Mouse (Mus musculus): ENCODE results near the gene Tmem80. TPM values are rescaled to one million over a fixed set of nuclear protein-coding genes. Genes with fewer than 3 reads are reported as not detected.

Gene Tmem80
- 10 to 100 TPM; 21.6 to 30.3 TPM for total RNA-seq (2023)

DNA sequence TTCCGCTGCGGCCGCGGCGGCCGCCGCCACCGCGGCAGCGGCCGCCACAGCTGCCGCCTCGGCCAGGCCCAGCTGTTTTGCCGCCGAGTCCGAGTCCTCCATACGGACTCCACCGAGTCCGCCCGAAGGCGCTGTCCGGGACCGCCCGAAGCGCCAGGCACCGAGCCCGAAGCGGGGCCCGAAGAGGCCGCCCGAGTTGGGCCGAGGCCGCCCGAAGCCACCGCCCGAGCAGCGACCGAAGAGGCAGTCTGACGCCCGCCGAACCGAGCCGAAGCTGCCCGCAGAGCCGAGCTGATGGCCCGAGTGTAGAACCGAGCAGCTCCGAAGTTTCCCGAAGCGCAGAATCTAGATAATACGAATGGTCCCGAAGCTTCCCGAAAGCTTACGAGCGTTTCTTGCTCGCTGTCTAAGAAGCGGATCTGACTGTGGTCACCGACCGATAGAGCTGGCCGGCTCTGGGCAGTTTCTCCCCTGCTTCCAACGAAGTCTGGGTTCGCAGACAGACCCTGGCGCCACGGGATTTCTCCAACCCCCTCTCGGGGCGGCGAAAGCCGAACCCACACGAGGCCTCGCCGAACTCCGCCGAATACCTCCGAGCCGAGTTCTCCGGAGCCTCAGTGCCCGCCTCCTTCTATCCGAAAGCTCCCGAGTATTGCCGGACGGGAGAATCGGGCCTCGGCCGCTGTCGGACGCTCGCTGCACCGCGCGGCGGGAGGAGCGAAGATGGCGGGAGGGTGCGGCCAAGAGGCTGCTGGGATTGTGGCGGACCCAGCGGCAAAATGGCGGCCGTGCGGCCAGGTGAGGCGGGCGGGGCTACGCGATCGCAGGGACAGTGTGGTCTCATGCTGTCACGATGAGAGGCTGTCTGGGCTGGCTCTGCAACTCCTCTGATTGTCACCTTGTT lies at the start of gene Tmem80, which contains the start of gene Deaf1:
TSS of gene Tmem80 (plus strand) at position 271 of the 904 bp plus-strand sequence.
TSS of gene Deaf1 (minus strand) at position 222 of the 904 bp plus-strand sequence.

DNA sequence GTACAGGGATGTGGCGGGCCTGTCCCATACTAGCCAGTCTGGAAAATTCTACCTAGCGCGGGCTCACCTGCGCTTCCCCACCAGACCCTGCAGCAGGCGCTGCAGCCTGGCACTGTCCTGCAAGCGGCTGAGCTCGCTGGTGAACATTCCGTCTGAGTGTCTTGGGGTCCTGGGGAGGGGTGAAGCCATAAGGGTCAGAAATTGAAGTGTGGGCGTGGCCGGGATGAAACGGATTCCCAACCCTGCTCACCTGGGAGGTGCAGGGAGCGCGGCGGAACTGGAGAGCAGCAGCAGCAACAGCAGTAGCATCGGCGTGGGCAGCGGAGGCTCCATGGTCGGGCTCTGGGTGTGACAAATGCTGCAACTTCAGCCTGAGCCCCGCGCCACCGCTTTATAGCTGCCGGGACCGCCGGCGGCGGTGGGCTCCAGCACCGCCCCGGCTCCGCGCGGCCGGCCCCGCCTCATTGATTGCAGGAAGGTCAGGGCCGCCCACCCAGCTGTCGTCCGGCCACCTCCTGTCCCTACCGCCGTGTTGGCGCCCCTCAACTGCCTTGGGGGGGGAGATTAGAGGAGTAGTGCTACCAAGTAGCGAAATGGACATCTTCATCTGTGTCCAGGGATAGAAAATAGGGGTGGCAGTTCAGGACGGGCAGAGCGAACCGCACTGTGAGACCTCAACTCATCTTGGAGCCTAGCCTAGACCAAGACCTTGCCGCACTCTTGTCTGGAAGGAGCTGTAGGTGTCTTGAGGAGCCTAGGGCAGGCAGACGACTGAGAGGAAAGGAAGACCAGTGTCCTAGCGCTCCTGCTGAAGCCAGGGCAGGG lies 48.6 kb upstream of the Tmem80 start, which contains the start of gene Sct:
TSS of gene Sct (minus strand) at position 368 of the 825 bp plus-strand sequence.

DNA sequence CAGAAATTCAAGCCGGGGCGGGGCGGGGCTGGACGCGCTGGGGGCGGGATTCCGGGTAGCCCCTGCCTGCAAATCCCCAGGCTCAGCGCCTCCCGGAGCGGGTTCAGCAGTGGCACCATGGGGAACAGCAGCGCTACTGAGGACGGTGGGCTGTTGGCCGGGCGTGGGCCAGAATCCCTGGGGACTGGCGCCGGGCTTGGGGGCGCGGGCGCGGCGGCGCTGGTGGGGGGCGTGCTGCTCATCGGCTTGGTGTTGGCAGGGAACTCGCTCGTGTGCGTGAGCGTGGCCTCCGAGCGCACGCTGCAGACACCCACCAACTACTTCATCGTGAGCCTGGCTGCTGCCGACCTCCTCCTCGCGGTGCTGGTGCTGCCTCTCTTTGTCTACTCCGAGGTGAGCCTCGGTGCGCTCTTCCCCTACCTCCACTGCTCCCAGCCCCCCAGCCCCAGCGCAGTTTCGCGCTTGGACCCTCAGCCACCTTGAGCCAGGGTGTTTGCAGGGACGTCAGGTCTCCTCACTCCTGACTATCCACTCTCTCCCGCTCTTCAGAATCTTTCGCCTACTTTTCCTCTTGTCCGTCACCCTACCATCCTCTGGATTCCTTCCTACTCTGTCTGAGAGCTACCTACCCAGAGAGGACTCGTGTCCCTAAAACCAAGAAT lies 35.5 kb upstream of the Tmem80 start, which contains the start of gene Drd4:
TSS of gene Drd4 (plus strand) at position 86 of the 662 bp plus-strand sequence.

DNA sequence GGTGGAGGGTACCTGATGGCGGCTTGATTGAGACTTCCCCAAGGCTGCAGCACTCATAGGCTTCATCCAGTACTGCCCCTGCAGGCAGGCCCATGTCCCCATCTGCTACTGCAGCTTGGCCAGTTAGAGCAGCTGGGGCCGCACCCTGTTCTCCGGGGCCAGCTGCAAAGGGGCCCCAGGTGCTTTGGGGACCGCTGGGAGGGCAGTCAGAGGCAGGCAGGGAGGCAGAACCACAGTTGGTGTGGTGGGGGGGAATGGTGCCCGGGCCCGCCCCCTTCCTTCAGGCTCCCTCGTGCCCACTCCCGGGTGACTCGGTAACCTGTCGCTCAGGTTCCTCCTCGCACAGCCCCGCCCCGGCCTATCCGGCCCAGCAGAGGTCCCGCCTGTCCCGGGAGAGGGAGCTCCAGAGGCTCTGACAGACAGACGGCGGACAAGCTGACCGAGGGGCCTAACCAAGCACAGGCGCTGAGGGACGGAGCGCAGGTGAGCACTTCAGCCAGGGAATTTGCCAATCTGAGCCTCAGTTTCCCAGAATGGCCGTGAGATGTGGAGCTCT lies 11.1 kb downstream of the Tmem80 start, which contains the start of gene Eps8l2:
TSS of gene Eps8l2 (plus strand) at position 305 of the 556 bp plus-strand sequence.

Other genes starting within 250 kb of the Tmem80 start
- 10 to 100 TPM; 27.8 to 32.3 TPM for gene Pkp3, start 249.5 kb upstream of the Tmem80 start, total RNA-seq (2023)
- gene Sigirr, start 227.2 kb upstream of the Tmem80 start, total RNA-seq (2023): 10 to 100 TPM; 44.7 to 51.9 TPM
- gene Ano9, start 209.9 kb upstream of the Tmem80 start, total RNA-seq (2023): not detected
- gene Ptdss2, start 205.4 kb upstream of the Tmem80 start, total RNA-seq (2023): 1 to 10 TPM; 9.0 to 9.8 TPM
- 10 to 100 TPM; 76.8 to 79.0 TPM for gene Rnh1, start 154.9 kb upstream of the Tmem80 start, total RNA-seq (2023)
- gene Hras, start 133.7 kb upstream of the Tmem80 start, total RNA-seq (2023): 10 to 100 TPM; 23.1 to 28.1 TPM
- gene Lrrc56, start 133.6 kb upstream of the Tmem80 start, total RNA-seq (2023): 1 to 10 TPM; 5.4 to 7.7 TPM
- 1 to 10 TPM; 4.9 TPM for gene Lmntd2, start 113.7 kb upstream of the Tmem80 start, total RNA-seq (2023)
- 10 to 100 TPM; 13.4 to 15.4 TPM for gene Rassf7, start 111.9 kb upstream of the Tmem80 start, total RNA-seq (2023)
- gene Phrf1, start 99.0 kb upstream of the Tmem80 start, total RNA-seq (2023): 100 to 1,000 TPM; 149 TPM
- 10 to 100 TPM; 27.7 to 43.8 TPM for gene Irf7, start 61.3 kb upstream of the Tmem80 start, total RNA-seq (2023)
- gene Cdhr5, start 51.0 kb upstream of the Tmem80 start, total RNA-seq (2023): not detected
- gene Sct, start 48.6 kb upstream of the Tmem80 start, total RNA-seq (2023): not detected
- gene Drd4, start 35.7 kb upstream of the Tmem80 start, total RNA-seq (2023): not detected
- 10 to 100 TPM; 44.0 to 45.2 TPM for gene Deaf1, start within 50 bp of the Tmem80 start, total RNA-seq (2023)
- under 1 TPM; 0.24 to 0.84 TPM for gene Eps8l2, start 11.1 kb downstream of the Tmem80 start, total RNA-seq (2023)
- gene Taldo1, start 64.5 kb downstream of the Tmem80 start, total RNA-seq (2023): 100 to 1,000 TPM; 146 to 150 TPM
- gene Gatd1, start 86.4 kb downstream of the Tmem80 start, total RNA-seq (2023): 10 to 100 TPM; 31.8 to 46.1 TPM
- gene Cend1, start 101.8 kb downstream of the Tmem80 start, total RNA-seq (2023): not detected
- 10 to 100 TPM; 45.5 to 49.9 TPM for gene Slc25a22, start 110.2 kb downstream of the Tmem80 start, total RNA-seq (2023)
- gene Pidd1, start 116.3 kb downstream of the Tmem80 start, total RNA-seq (2023): 1 to 10 TPM; 5.9 to 6.3 TPM
- 1,000 to 10,000 TPM; 2,341 to 2,386 TPM for gene Rplp2, start 119.6 kb downstream of the Tmem80 start, total RNA-seq (2023)
- 10 to 100 TPM; 54.1 to 58.8 TPM for gene Pnpla2, start 127.5 kb downstream of the Tmem80 start, total RNA-seq (2023)
- gene Cracr2b, start 133.4 kb downstream of the Tmem80 start, total RNA-seq (2023): not detected
- gene Cd151, start 139.7 kb downstream of the Tmem80 start, total RNA-seq (2023): 10 to 100 TPM; 11.2 to 17.5 TPM
- gene Polr2l, start 147.4 kb downstream of the Tmem80 start, total RNA-seq (2023): 10 to 100 TPM; 18.6 to 21.3 TPM
- under 1 TPM in 1 of 2 experiments, not detected in 1; 0.99 TPM for gene Tspan4, start 147.5 kb downstream of the Tmem80 start, total RNA-seq (2023)
- gene Chid1, start 212.1 kb downstream of the Tmem80 start, total RNA-seq (2023): 10 to 100 TPM; 18.7 to 24.5 TPM
- gene Ap2a2, start 234.4 kb downstream of the Tmem80 start, total RNA-seq (2023): 10 to 100 TPM; 43.5 to 45.4 TPM

Measured in B cell, adult 67 days (primary cell).